12 mouse cellular contexts compared by ENCODE assay signal in the genomic region with DNA sequence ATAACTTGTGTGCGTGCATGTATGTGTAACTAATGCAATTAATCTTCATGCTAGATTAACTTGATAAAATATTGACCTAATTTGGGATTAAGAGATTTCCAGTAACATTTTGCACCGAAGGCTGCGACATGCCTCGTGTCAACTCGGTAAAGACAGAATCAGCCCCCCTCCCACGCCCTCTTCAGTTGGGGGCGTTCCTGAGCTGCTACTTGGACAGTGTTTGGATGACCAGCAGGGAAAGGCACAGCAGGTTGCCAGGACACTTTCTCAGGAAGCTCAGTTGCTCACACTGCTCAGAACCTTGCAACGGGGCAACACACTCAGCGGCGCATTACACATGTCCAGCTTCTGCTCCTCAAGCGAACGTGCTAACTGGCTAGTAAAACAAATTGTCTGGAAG.
DNase-seq lines count a peak whose midpoint lies in the region; ATAC-seq and TF ChIP-seq lines count a peak whose summit lies in the region.
"Had no signal": no experiment of that assay in that cellular context is flagged by ENCODE, and none has a peak within 500 bp of the region (broad histone marks: within the 10 kb centered on the region; RNA-seq: fewer than 3 reads in every experiment).

No protein-coding gene starts in this region.

- H3K9ac ChIP-seq in limb, embryonic 11.5 days (ENCODE audit: low read length) = no peak overlapping the region
- no peak overlapping the region for H3K9ac ChIP-seq in neural tube, embryonic 15.5 days (replicated peaks)
- H3K9ac ChIP-seq: embryonic facial prominence, embryonic 15.5 days had no signal

- H3K4me3 ChIP-seq in kidney, adult 2 months (ENCODE audit: insufficient read depth, low read depth, low read length) = no peak overlapping the region
- H3K4me3 ChIP-seq in embryonic facial prominence, embryonic 10.5 days = no peak overlapping the region
- H3K4me3 ChIP-seq in limb, embryonic 11.5 days (ENCODE audit: low read depth, low read length) = no peak overlapping the region
- H3K4me3 ChIP-seq in neural tube, embryonic 15.5 days (replicated peaks) = no peak overlapping the region
- H3K4me3 ChIP-seq in gastrocnemius, adult 2 months = no peak overlapping the region
- H3K4me3 ChIP-seq: embryonic facial prominence, embryonic 15.5 days had no signal

- H3K27me3 ChIP-seq in kidney, adult 2 months (replicated peaks; ENCODE audit: control insufficient read depth, insufficient read depth, low read length) = no peaks in the 10 kb centered on the region
- no peaks in the 10 kb centered on the region for H3K27me3 ChIP-seq in embryonic facial prominence, embryonic 10.5 days (replicated peaks; ENCODE audit: low read depth, poor library complexity, severe bottlenecking)
- H3K27me3 ChIP-seq in limb, embryonic 11.5 days (ENCODE audit: control insufficient read depth, insufficient read depth, low read length) = no peaks in the 10 kb centered on the region
- 0 out of 2 replicates have a peak, but pooled peaks cover 3% of the 10 kb centered on the region for H3K27me3 ChIP-seq in neural tube, embryonic 15.5 days (replicated peaks)
- H3K27me3 ChIP-seq: embryonic facial prominence, embryonic 15.5 days had no signal

- 34% methylated on average over 12 of the region's 12 CpGs for WGBS in kidney, adult 2 months
- WGBS in embryonic facial prominence, embryonic 10.5 days = 47% methylated on average over 12 of the region's 12 CpGs
- 57% methylated on average over 12 of the region's 12 CpGs for WGBS in limb, embryonic 11.5 days
- 16% methylated on average over 12 of the region's 12 CpGs for WGBS in neural tube, embryonic 15.5 days

- peak overlapping the region; percentile 30; the same call in 1 of the 2 replicates for H3K27ac ChIP-seq in kidney, adult 2 months (ENCODE audit: insufficient read depth, low read depth, low read length)
- H3K27ac ChIP-seq in embryonic facial prominence, embryonic 10.5 days (replicated peaks) = no peak overlapping the region
- no peak overlapping the region for H3K27ac ChIP-seq in limb, embryonic 11.5 days (replicated peaks; ENCODE audit: low read depth, low read length)
- no peak overlapping the region for H3K27ac ChIP-seq in neural tube, embryonic 15.5 days (replicated peaks)
- H3K27ac ChIP-seq in gastrocnemius, adult 2 months = no peak overlapping the region
- H3K27ac ChIP-seq: embryonic facial prominence, embryonic 15.5 days had no signal

- intact Hi-C loops in gastrocnemius, adult 2 months (cut with DNase I) = no loop called here

- TF ChIP-seq CTCF in kidney, adult 2 months (conservative IDR thresholded peaks at IDR 0.05; ENCODE audit: insufficient read depth, insufficient read length, low read depth, low read length) = no peak
- no peak for TF ChIP-seq CTCF in gastrocnemius, adult 2 months (IDR thresholded peaks at IDR 0.05)

- peak; percentile 28 for DNase-seq in kidney, adult 2 months
- DNase-seq in kidney, adult 18-20 months = no peak
- peak; percentile 23 for DNase-seq in embryonic facial prominence, embryonic 10.5 days (ENCODE audit: low spot score)
- DNase-seq in limb, embryonic 11.5 days (ENCODE audit: low spot score) = peak; percentile 36
- no peak for DNase-seq in gastrocnemius, adult 2 months
- DNase-seq in liver = no peak
- no peak for DNase-seq in ovary, adult 18-20 months (ENCODE audit: low spot score)
- DNase-seq: adrenal gland, adult 8-10 months; gastrocnemius, postnatal 36 days had no signal

- no peak for ATAC-seq in limb, embryonic 11.5 days (ENCODE audit: insufficient number of reproducible peaks, low FRiP score, low TSS enrichment, low read depth)
- no peak for ATAC-seq in neural tube, embryonic 15.5 days (ENCODE audit: low FRiP score)
- ATAC-seq: Patski had no signal

- H3K9me3 ChIP-seq in embryonic facial prominence, embryonic 10.5 days = no peaks in the 10 kb centered on the region
- H3K9me3 ChIP-seq in limb, embryonic 11.5 days (ENCODE audit: control insufficient read depth, low read length) = no peaks in the 10 kb centered on the region
- H3K9me3 ChIP-seq in neural tube, embryonic 15.5 days (replicated peaks) = no peaks in the 10 kb centered on the region
- H3K9me3 ChIP-seq: embryonic facial prominence, embryonic 15.5 days had no signal

- no peak for TF ChIP-seq POLR2A in kidney, adult 2 months (IDR thresholded peaks at IDR 0.05; ENCODE audit: low read depth, low read length)

- no peaks in the 10 kb centered on the region for H3K36me3 ChIP-seq in kidney, adult 2 months (ENCODE audit: control insufficient read depth, insufficient read depth, low read length)
- no peaks in the 10 kb centered on the region for H3K36me3 ChIP-seq in embryonic facial prominence, embryonic 10.5 days (replicated peaks)
- H3K36me3 ChIP-seq in limb, embryonic 11.5 days (ENCODE audit: control insufficient read depth, insufficient read depth, low read length) = no peaks in the 10 kb centered on the region
- no peaks in the 10 kb centered on the region for H3K36me3 ChIP-seq in neural tube, embryonic 15.5 days
- H3K36me3 ChIP-seq: embryonic facial prominence, embryonic 15.5 days had no signal

- H3K4me1 ChIP-seq in kidney, adult 2 months (ENCODE audit: control insufficient read depth, insufficient read depth, low read length) = peaks cover 29% of the 10 kb centered on the region
- peaks cover 3% of the 10 kb centered on the region for H3K4me1 ChIP-seq in embryonic facial prominence, embryonic 10.5 days
- no peaks in the 10 kb centered on the region for H3K4me1 ChIP-seq in limb, embryonic 11.5 days (ENCODE audit: control insufficient read depth, insufficient read depth, low read length)
- H3K4me1 ChIP-seq in neural tube, embryonic 15.5 days = peaks cover 3% of the 10 kb centered on the region; the same call in 1 of the 2 replicates
- H3K4me1 ChIP-seq: embryonic facial prominence, embryonic 15.5 days had no signal

- no peak overlapping the region for H3K4me2 ChIP-seq in limb, embryonic 11.5 days (ENCODE audit: low read depth, severe bottlenecking)
- peak overlapping the region; percentile 31; the same call in 1 of the 2 replicates for H3K4me2 ChIP-seq in neural tube, embryonic 15.5 days
- H3K4me2 ChIP-seq: embryonic facial prominence, embryonic 15.5 days had no signal

Comparison
In these comparisons a context has a peak if more than half of its experiments do, and no peak if none do; other contexts are left out.
1. DNase-seq: peak in kidney, adult 2 months (single experiment), embryonic facial prominence, embryonic 10.5 days (single experiment) and limb, embryonic 11.5 days (single experiment); none in kidney, adult 18-20 months (single experiment), gastrocnemius, adult 2 months (single experiment), liver (single experiment) and ovary, adult 18-20 months (single experiment).